Mouse (Mus musculus) CH12.LX (cell line): ENCODE results near the gene Trappc12. TPM values are rescaled to one million over a fixed set of nuclear protein-coding genes. Genes with fewer than 3 reads are reported as not detected.
A peak's percentile ranks its signal among the peaks of the same experiment; 100 is the strongest.

ENCODE experiments used
- DNase-seq: peaks from one replicate; pipeline ENCODE4 v3.0.0-alpha.2; 2013; ENCODE audit errors: extremely low read depth
- H3K27ac ChIP-seq: 2 replicates; pipeline ENCODE4 v1.5.1; 2012; ENCODE audit warnings: low read depth, mild to moderate bottlenecking, control low read depth, moderate library complexity; ENCODE audit not compliant: insufficient read depth
- H3K27me3 ChIP-seq: replicated peaks from 2 replicates; pipeline ENCODE3; 2012; ENCODE audit warnings: inconsistent platforms
- H3K36me3 ChIP-seq, 2 experiments: replicated peaks in 1 of 2; 2 replicates each; pipeline versions ENCODE3 to v1.6.1; 2012; ENCODE audit warnings: inconsistent platforms in 1 of 2, low read length in 1 of 2, mild to moderate bottlenecking in 1 of 2, mixed read lengths in 1 of 2, moderate library complexity in 1 of 2; ENCODE audit not compliant: control insufficient read depth in 1 of 2, insufficient read depth in 1 of 2
- H3K4me1 ChIP-seq, 2 experiments: 2 replicates each; pipeline ENCODE4 v1.6.1; 2012; ENCODE audit warnings: inconsistent platforms in 1 of 2, moderate library complexity in 1 of 2; ENCODE audit not compliant: insufficient read depth in 2 of 2, control insufficient read depth in 1 of 2
- H3K4me2 ChIP-seq: 2 replicates; pipeline ENCODE4 v1.6.1; 2012; ENCODE audit warnings: low read depth, mild to moderate bottlenecking, control low read depth; ENCODE audit not compliant: poor library complexity, insufficient read depth, severe bottlenecking
- H3K4me3 ChIP-seq, 3 experiments: fragments of 150-350 bp in 1 of 3; sonication (generic) in 1 of 3; replicated peaks in 1 of 3; 2 replicates each; pipeline versions ENCODE3 to v1.5.1; 2011 to 2012; ENCODE audit warnings: low read depth in 2 of 3, low read length in 2 of 3, mild to moderate bottlenecking in 2 of 3, moderate library complexity in 2 of 3, control low read depth in 1 of 3, improper control_type of control experiment in 1 of 3, inconsistent platforms in 1 of 3, mixed read lengths in 1 of 3; ENCODE audit not compliant: poor library complexity in 1 of 3
- H3K79me2 ChIP-seq: replicated peaks from 2 replicates; pipeline ENCODE4 v1.6.1; 2012; ENCODE audit warnings: mild to moderate bottlenecking, moderate library complexity; ENCODE audit not compliant: control insufficient read depth, poor library complexity, insufficient read depth, severe bottlenecking; ENCODE audit errors: extremely low read depth
- H3K9ac ChIP-seq: 2 replicates; pipeline ENCODE4 v1.6.1; 2012; ENCODE audit warnings: low read depth, mild to moderate bottlenecking, control low read depth, moderate library complexity; ENCODE audit not compliant: insufficient read depth
- H3K9me3 ChIP-seq: replicated peaks from 2 replicates; pipeline ENCODE3; 2012; ENCODE audit warnings: low read length, inconsistent platforms, mixed read lengths
- GABPA ChIP-seq: IDR thresholded peaks from 2 replicates; pipeline ENCODE4 v1.6.1; 2012; ENCODE audit warnings: low read depth, low read length, improper control_type of control experiment, inconsistent platforms; ENCODE audit not compliant: insufficient replicate concordance
- HCFC1 ChIP-seq: IDR thresholded peaks from 2 replicates; pipeline ENCODE4 v1.6.1; 2012; ENCODE audit warnings: low read depth, mild to moderate bottlenecking, inconsistent platforms, low read length, improper control_type of control experiment
- IRF4 ChIP-seq: IDR thresholded peaks from 2 replicates; pipeline ENCODE4 v1.6.1; 2014; ENCODE audit warnings: low read depth, mild to moderate bottlenecking, inconsistent platforms, low read length, improper control_type of control experiment
- JUN ChIP-seq: IDR thresholded peaks from 2 replicates; pipeline ENCODE4 v1.6.1; 2011; ENCODE audit warnings: low read depth, mild to moderate bottlenecking, low read length, improper control_type of control experiment, moderate library complexity; ENCODE audit not compliant: insufficient read depth
- JUND ChIP-seq: conservative IDR thresholded peaks from 2 replicates; pipeline ENCODE4 v1.6.1; 2011; ENCODE audit warnings: low read depth, low read length, improper control_type of control experiment
- KAT2A ChIP-seq: IDR thresholded peaks from 2 replicates; pipeline ENCODE4 v1.6.1; 2012; ENCODE audit warnings: low read length, improper control_type of control experiment, inconsistent platforms; ENCODE audit not compliant: insufficient replicate concordance
- MAFK ChIP-seq: IDR thresholded peaks from 2 replicates; pipeline ENCODE4 v1.6.1; 2011; ENCODE audit warnings: low read length, improper control_type of control experiment; ENCODE audit not compliant: insufficient replicate concordance
- MAX ChIP-seq: IDR thresholded peaks from 2 replicates; pipeline ENCODE4 v1.6.1; 2011; ENCODE audit warnings: low read length, improper control_type of control experiment
- NRF1 ChIP-seq: IDR thresholded peaks from 2 replicates; pipeline ENCODE4 v1.6.1; 2014; ENCODE audit warnings: low read depth, mild to moderate bottlenecking, inconsistent platforms, low read length, improper control_type of control experiment, moderate library complexity
- POLR2AphosphoS2 ChIP-seq: IDR thresholded peaks from 2 replicates; pipeline ENCODE4 v1.6.1; 2011; ENCODE audit warnings: low read depth, low read length, improper control_type of control experiment
- TBP ChIP-seq: conservative IDR thresholded peaks from 2 replicates; pipeline ENCODE4 v1.6.1; 2011; ENCODE audit warnings: low read depth, low read length, improper control_type of control experiment
- ZMIZ1 ChIP-seq: IDR thresholded peaks from 2 replicates; pipeline ENCODE4 v1.6.1; 2012; ENCODE audit warnings: low read depth, mild to moderate bottlenecking, inconsistent platforms, low read length, improper control_type of control experiment
- dilution Hi-C: fragments of 300-500 bp; cut with MboI; formaldehyde crosslinking; loops from 2 replicates; pipeline ENCODE4 v1.14.3; 2020; ENCODE audit warnings: low sequenced_read_pairs; ENCODE audit not compliant: extremely low pct_unique_long_range_greater_than_20kb, extremely low pct_ligation_motif_present
- in situ Hi-C: fragments of 300-500 bp; cut with MboI; formaldehyde crosslinking; loops from 3 replicates; pipeline ENCODE4 v1.14.3; 2019; ENCODE audit warnings: low sequenced_read_pairs, low pct_ligation_motif_present, low pct_unique_long_range_greater_than_20kb, mixed read lengths
- polyA plus RNA-seq: library from polyadenylated mRNA; unstranded; fragments of >175 nt; gene quantifications from 2 replicates; pipeline ENCODE4 v1.2.1, GENCODE M21; 2012; ENCODE audit warnings: low read depth; ENCODE audit not compliant: insufficient read length
- total RNA-seq, 2 experiments: library from RNA; depleted of rRNA; stranded (reverse); fragments of 300-350 nt in 1 of 2; fragments of >200 nt in 1 of 2; gene quantifications; 2 replicates each; pipeline ENCODE4 v1.2.3; 2012 to 2014

The Trappc12 gene
- total and polyA plus RNA-seq, 3 experiments = 26.7 to 33.9 (median 28.9) TPM

- dilution Hi-C loops = no loop called here
Measured at GRCm38 (mm10) chr12:28666734-28667133, 83.5 kb downstream of the Trappc12 start.

GRCm38 (mm10) chr12:28662628-28663027 lies 87.6 kb downstream of the Trappc12 start:
- peaks cover 27 to 43% of the 10 kb centered on the region in 2 experiments for H3K36me3 ChIP-seq
- H3K27me3 ChIP-seq = no peaks in the 10 kb centered on the region
- H3K4me2 ChIP-seq = no peak overlapping the region
- H3K79me2 ChIP-seq = no peaks in the 10 kb centered on the region
- no peak overlapping the region for H3K9ac ChIP-seq
- H3K27ac ChIP-seq = no peak overlapping the region
- DNase-seq = no peak
- H3K4me3 ChIP-seq = no peak overlapping the region
- dilution Hi-C loops = no loop called here
- H3K9me3 ChIP-seq = no peaks in the 10 kb centered on the region
- TF ChIP-seq GABPA (no peak), MAFK (peak; percentile 54; the same call in 1 of the 2 replicates)
- peaks cover 7 to 11% of the 10 kb centered on the region in 2 experiments; a peak in 3 of 4 replicates for H3K4me1 ChIP-seq
- in situ Hi-C loops = no loop called here

More at GRCm38 (mm10) chr12:28666734-28667133, 83.5 kb downstream of the Trappc12 start:
- Histone ChIP-seq H3K27ac (no peak overlapping the region), H3K36me3 (peaks cover 0 to 6% of the 10 kb centered on the region in 2 experiments), H3K4me3 (no peak overlapping the region), H3K4me2 (no peak overlapping the region), H3K9me3 (no peaks in the 10 kb centered on the region), H3K4me1 (peaks cover 7 to 11% of the 10 kb centered on the region in 2 experiments; a peak in 3 of 4 replicates), H3K9ac (no peak overlapping the region), H3K79me2 (no peaks in the 10 kb centered on the region), H3K27me3 (no peaks in the 10 kb centered on the region)
- no peak for TF ChIP-seq IRF4
- no peak for TF ChIP-seq MAFK
- no peak for TF ChIP-seq NRF1
- TF ChIP-seq POLR2AphosphoS2 = no peak
- TF ChIP-seq TBP = no peak
- no peak for TF ChIP-seq MAX
- TF ChIP-seq ZMIZ1 = no peak
- TF ChIP-seq KAT2A = no peak
- TF ChIP-seq HCFC1 = no peak
- no peak for TF ChIP-seq JUN
- no peak for TF ChIP-seq JUND
- in situ Hi-C loops = no loop called here
- DNase-seq = no peak
